Mouse (Mus musculus) forebrain, embryonic 13.5 days (tissue): ENCODE results near the gene Apc2. TPM values are rescaled to one million over a fixed set of nuclear protein-coding genes. Genes with fewer than 3 reads are reported as not detected.

Experiments
- ATAC-seq: fragments of 200-750 bp; cut with Nextera tagmentation; 2 replicates; pipeline ENCODE4 v1.8.0; 2017
- H3K27ac ChIP-seq: fragments of 300-500 bp; sonication (generic); 2 replicates; pipeline ENCODE4 v1.5.1; 2015; ENCODE audit warnings: inconsistent platforms, mild to moderate bottlenecking, moderate library complexity
- H3K27me3 ChIP-seq: fragments of 300-500 bp; sonication (generic); 2 replicates; pipeline ENCODE4 v1.6.1; 2015; ENCODE audit warnings: mild to moderate bottlenecking, inconsistent platforms
- H3K36me3 ChIP-seq: fragments of 300-500 bp; sonication (generic); 2 replicates; pipeline ENCODE4 v1.6.1; 2015; ENCODE audit warnings: mild to moderate bottlenecking, inconsistent platforms; ENCODE audit not compliant: poor library complexity, severe bottlenecking
- H3K4me1 ChIP-seq: fragments of 300-500 bp; sonication (generic); 2 replicates; pipeline ENCODE4 v1.6.1; 2015; ENCODE audit warnings: inconsistent platforms
- H3K4me2 ChIP-seq: fragments of 300-500 bp; sonication (generic); 2 replicates; pipeline ENCODE4 v1.6.1; 2015; ENCODE audit warnings: inconsistent platforms, mild to moderate bottlenecking, moderate library complexity
- H3K4me3 ChIP-seq: fragments of 300-500 bp; sonication (generic); 2 replicates; pipeline ENCODE4 v1.5.1; 2015; ENCODE audit warnings: mild to moderate bottlenecking, inconsistent platforms
- H3K9ac ChIP-seq: fragments of 300-500 bp; sonication (generic); 2 replicates; pipeline ENCODE4 v1.6.1; 2015; ENCODE audit warnings: mild to moderate bottlenecking, inconsistent platforms
- H3K9me3 ChIP-seq: fragments of 300-500 bp; sonication (generic); replicated peaks from 2 replicates; pipeline ENCODE4 v1.6.1; 2016; ENCODE audit warnings: inconsistent platforms
- WGBS: fragments of 180-500 bp; shearing (Covaris S2); methylation state at CpG from one replicate; pipeline ENCODE4 v1.1.7; 2015; 5-methylcytosine and 5-hydroxymethylcytosine counted together
- polyA plus RNA-seq: library from polyadenylated mRNA; unstranded; fragments of >200 nt; fragmentation: Nextera tagmentation; extraction: Ambion mirVana; gene quantifications from 2 replicates; pipeline ENCODE4 v1.2.1, GENCODE M21; 2015

Apc2 gene
- polyA plus RNA-seq, 1 experiment from 2014 or later = 129 TPM

DNA sequence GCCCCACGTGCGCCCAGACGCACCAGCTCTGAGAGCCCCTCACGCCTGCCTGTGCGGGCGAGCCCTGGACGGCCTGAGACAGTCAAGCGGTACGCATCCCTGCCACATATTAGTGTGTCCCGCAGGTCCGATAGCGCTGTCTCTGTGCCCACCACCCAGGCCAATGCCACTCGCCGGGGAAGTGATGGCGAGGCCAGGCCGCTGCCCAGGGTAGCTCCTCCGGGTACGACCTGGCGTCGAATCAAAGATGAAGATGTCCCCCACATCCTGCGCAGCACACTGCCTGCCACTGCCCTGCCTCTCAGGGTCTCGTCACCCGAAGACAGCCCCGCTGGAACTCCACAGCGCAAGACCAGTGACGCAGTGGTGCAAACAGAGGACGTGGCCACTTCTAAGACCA lies 19.5 kb downstream of the Apc2 start:
- Histone ChIP-seq H3K4me3 (no peak overlapping the region), H3K4me1 (peaks cover 68% of the 10 kb centered on the region), H3K36me3 (peaks cover 86% of the 10 kb centered on the region), H3K27ac (no peak overlapping the region), H3K4me2 (no peak overlapping the region), H3K27me3 (0 out of 2 replicates have a peak, but pooled peaks cover 3% of the 10 kb centered on the region), H3K9me3 (no peaks in the 10 kb centered on the region), H3K9ac (0 out of 2 replicates have a peak overlapping the region, but pooled peaks have one; percentile 46)
- ATAC-seq = no peak
- WGBS = 63% methylated on average over 27 of the region's 27 CpGs

DNA sequence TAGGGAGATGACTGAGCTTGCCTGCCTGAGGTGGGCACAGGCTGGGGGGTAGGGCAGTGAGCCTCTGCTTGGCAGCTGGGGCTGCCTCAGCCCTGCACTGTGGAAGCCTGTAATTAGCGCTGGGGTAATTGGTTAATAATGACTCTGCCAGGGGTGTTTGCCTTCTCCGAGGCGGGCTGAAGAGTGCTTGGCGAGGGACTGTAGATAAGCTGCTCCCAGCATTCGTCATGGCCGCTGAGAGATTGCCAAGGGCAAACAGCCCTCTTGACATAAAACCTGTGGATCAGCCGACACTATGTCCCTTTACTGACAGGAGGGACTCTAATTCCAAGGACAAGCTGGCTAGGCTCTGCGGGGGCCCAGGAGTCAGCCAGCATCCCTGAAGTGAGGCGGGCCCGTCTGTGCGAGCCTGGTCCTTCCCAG lies 20.6 kb downstream of the Apc2 start:
- H3K36me3 ChIP-seq = peaks cover 75% of the 10 kb centered on the region
- H3K9me3 ChIP-seq = no peaks in the 10 kb centered on the region
- H3K27me3 ChIP-seq = 0 out of 2 replicates have a peak, but pooled peaks cover 3% of the 10 kb centered on the region
- H3K9ac ChIP-seq = peak overlapping the region; percentile 46; the same call in 1 of the 2 replicates
- 28% methylated on average over 11 of the region's 11 CpGs for WGBS
- H3K27ac ChIP-seq = peak overlapping the region; percentile 52
- peak overlapping the region; percentile 22; the same call in 1 of the 2 replicates for H3K4me2 ChIP-seq
- peaks cover 71% of the 10 kb centered on the region for H3K4me1 ChIP-seq
- no peak overlapping the region for H3K4me3 ChIP-seq
- peak; percentile 48 for ATAC-seq

DNA sequence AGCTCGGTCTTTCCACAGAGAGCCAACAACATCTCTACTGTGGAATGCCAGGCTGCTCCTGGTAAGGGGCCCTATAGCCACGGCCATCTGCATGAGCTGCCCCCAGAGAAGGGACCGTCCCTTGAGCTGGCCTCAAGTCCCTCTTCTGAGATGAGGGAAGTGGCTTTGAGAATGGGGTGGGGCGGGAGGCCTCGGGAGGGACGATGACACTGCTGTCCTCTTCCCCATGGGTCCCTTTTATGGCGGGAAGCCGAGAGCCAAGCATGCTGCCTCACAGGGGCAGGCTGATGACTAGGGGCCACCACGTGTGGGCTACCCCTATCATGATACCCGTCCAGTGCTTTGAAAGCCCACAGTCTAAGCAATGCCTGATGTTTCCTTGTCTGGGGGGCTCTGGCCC lies 21.2 kb downstream of the Apc2 start:
- WGBS = 68% methylated on average over 9 of the region's 10 CpGs
- peaks cover 69% of the 10 kb centered on the region for H3K36me3 ChIP-seq

DNA sequence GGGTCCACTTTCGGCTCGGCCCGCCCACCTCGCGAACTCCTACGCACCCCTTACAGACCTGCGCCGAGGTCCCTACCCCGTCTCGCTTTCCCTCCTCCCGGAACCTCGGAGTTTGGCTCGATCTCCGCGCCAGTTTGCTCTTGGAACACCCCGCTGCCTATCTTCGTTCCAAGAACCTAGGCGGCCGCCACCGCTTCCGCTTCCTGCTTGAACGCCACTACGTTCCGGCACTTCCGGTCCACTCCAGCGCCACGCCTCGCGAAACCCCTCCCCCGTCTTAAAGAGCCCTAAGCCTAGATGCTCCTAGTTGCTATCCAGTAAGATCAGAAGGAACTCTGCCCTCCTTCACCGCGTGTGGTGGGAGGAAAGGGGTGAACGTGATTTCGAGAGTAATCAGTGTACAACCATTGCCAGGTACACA lies 24.6 kb downstream of the Apc2 start, which contains the start of gene 2310011J03Rik:
Gene 2310011J03Rik (minus strand): TSS at position 198 of the 421 bp plus-strand sequence.
- H3K4me3 ChIP-seq = peak within 1 kb of the TSS; percentile 79
- H3K4me1 ChIP-seq = peaks cover 59% of the 10 kb centered on the region
- H3K9ac ChIP-seq = peak within 1 kb of the TSS; percentile 82
- H3K36me3 ChIP-seq = peaks cover 36% of the 10 kb centered on the region
- 0 out of 2 replicates have a peak, but pooled peaks cover 3% of the 10 kb centered on the region for H3K27me3 ChIP-seq
- peak within 1 kb of the TSS; percentile 94 for H3K4me2 ChIP-seq
- H3K9me3 ChIP-seq = no peaks in the 10 kb centered on the region
- peak within 1 kb of the TSS; percentile 41; the same call in 1 of the 2 replicates for H3K27ac ChIP-seq
- peak; percentile 71 for ATAC-seq
- WGBS = under 1% methylated on average over 34 of the region's 34 CpGs

More for the DNA sequence above, 21.2 kb downstream of the Apc2 start:
- Histone ChIP-seq H3K4me2 (peak overlapping the region; percentile 22; the same call in 1 of the 2 replicates), H3K27me3 (0 out of 2 replicates have a peak, but pooled peaks cover 3% of the 10 kb centered on the region), H3K9ac (no peak overlapping the region), H3K4me3 (no peak overlapping the region), H3K9me3 (no peaks in the 10 kb centered on the region), H3K27ac (peak overlapping the region; percentile 52; the same call in 1 of the 2 replicates), H3K4me1 (peaks cover 71% of the 10 kb centered on the region)
- ATAC-seq = no peak

DNA sequence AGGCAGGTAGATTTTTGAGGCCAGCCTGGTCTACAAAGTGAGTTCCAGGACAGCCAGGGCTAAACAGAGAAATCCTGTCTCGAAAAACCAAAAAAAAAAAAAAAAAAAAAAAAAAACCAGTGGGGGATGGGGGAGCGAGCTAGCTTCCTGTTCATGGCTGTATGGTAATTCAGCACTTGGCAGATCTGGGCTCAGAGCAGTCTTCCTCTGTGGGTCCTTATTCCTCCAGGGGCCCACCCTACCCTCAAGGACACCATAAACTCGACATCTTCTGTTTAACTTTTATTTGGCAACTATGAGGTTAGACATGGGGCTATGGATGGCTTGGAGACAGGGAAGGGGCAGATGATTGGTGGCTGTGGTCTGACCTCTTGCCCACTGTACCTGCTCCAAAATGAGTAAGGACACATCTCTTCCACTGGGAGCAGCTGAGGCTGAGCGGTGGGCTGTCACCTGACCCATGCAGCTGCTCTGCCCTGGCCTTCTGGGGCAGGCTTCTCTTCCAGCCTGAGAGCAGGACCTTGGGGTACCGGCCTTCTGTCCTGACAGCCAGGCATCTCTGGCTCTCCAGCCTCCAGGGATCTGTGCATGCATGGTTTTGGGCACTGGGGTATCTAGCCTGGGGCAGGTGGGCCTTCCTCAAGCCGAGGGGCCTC lies 25.4 kb downstream of the Apc2 start:
- H3K4me1 ChIP-seq = peaks cover 51% of the 10 kb centered on the region
- H3K4me3 ChIP-seq = no peak overlapping the region
- no peak overlapping the region for H3K4me2 ChIP-seq
- H3K27me3 ChIP-seq = 0 out of 2 replicates have a peak, but pooled peaks cover 3% of the 10 kb centered on the region
- H3K9ac ChIP-seq = no peak overlapping the region
- H3K36me3 ChIP-seq = peaks cover 28% of the 10 kb centered on the region
- no peaks in the 10 kb centered on the region for H3K9me3 ChIP-seq
- ATAC-seq = no peak
- no peak overlapping the region; the same call in 1 of the 2 replicates for H3K27ac ChIP-seq
- WGBS = 81% methylated on average over 6 of the region's 6 CpGs

DNA sequence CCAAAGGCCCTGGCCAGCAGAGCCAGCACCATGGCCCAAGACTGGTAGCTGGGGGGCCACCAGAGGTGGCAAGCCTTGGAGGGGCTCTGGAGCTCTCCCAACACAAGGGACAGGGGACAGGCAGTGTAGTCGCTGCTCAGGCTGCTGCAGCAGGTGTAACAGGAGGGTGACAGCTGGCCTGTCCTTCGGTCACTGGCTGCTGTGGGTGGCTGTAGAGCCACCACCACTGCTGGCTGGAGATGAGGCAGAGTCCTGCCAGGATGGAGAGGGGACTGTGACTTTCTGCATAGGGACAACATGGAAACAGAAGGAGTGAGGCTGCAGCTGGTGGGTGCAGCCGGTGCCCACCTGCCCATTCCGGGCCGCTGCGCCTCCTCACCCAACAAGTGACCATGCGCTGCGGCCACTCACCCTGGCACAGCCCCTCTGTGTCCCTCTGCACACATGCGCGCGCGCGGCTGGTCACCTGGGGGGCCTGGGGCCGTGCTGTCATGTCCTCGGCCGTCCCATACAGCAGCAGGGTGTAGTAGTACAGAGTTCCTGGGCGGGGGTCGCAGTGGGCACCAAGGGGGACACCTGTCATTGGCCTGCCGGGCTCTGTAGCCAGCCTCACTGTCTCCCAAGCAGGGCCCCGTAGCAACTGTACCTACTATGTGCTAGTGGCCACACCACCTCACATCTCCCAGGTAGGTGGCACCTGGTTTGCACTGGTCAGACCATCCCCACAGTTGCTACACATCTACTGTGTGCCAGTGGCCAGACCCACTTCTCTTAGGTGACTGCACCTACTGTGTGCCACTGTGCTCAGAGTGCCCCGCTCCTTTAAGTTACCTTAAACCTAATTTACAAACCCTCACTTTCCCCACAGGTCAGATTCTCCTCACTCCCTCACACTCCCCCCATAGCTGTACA lies 26.1 kb downstream of the Apc2 start:
- Histone ChIP-seq H3K27me3 (0 out of 2 replicates have a peak, but pooled peaks cover 3% of the 10 kb centered on the region), H3K27ac (no peak overlapping the region; the same call in 1 of the 2 replicates), H3K4me3 (no peak overlapping the region), H3K9ac (no peak overlapping the region), H3K4me1 (peaks cover 43% of the 10 kb centered on the region), H3K4me2 (peak overlapping the region; percentile 88), H3K9me3 (no peaks in the 10 kb centered on the region), H3K36me3 (peaks cover 20% of the 10 kb centered on the region)
- no peak for ATAC-seq
- WGBS = 93% methylated on average over 20 of the region's 21 CpGs

DNA sequence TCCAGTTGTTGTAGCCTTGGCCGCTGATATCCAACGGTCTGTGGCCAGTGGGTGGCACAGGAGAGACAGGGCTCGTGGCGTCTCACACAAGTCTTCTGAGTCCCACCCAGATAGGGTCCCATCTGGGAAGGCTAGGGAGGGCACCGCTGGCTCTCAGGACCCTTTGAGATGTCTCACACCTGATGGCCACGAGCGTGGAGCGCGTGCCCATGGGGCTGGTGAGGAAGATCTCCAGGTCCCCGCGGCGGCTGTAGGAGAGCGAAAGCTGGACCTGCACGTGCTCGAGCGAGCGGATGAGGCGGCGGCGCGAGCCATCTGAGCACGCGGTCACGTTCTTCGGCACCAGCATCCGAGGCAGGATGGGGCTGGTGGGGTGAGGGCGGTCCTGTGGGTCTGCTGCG lies 27.0 kb downstream of the Apc2 start:
- Histone ChIP-seq H3K27ac (no peak overlapping the region), H3K4me2 (peak overlapping the region; percentile 88), H3K4me3 (peak overlapping the region; percentile 45), H3K4me1 (peaks cover 36% of the 10 kb centered on the region), H3K9me3 (no peaks in the 10 kb centered on the region), H3K9ac (peak overlapping the region; percentile 60), H3K27me3 (0 out of 2 replicates have a peak, but pooled peaks cover 3% of the 10 kb centered on the region), H3K36me3 (peaks cover 11% of the 10 kb centered on the region)
- WGBS = 5% methylated on average over 28 of the region's 28 CpGs
- no peak for ATAC-seq

DNA sequence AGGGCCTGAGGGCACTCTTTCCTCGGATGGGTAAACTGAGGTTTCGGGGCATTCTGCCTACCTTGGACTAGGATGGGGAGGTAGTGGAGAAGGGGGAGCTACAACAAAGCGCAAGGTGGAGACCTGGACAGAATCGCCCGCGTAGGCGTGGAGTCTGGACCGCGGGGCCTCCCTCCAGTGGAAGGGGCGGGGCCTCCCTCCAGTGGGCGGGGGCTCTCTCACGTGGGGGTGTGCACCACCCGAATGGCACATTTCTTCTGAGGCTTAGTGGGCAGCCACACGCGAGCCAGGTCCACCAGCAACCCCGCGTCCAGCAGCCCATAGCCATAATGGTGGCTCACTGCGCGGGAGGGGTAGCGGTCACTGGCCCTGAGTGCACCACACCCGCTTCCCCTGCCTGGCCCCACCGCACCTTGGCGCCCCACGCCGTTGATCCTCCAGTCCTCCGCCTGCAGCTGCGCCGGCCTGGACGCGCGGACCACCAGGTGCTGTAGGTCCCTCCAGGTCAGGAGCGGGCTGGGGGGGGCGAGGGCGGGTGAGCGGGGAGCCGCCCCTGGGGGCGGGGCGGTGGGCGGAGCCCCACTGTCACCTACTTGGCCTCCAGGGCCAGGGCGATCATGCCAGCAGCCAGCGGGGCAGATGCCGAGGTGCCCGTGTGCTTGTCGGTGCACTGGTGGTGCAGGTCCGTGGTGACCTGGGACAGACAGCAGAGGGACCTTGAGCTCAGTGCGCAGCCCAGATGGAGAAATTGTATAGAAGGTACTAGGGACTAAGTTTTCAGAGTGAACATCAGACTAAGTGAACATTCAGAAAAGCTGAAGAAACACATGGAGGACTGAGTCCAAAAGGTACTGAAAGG lies 27.7 kb downstream of the Apc2 start:
- Histone ChIP-seq H3K27ac (no peak overlapping the region), H3K4me1 (peaks cover 34% of the 10 kb centered on the region), H3K4me3 (peak overlapping the region; percentile 45), H3K27me3 (0 out of 2 replicates have a peak, but pooled peaks cover 3% of the 10 kb centered on the region), H3K9me3 (no peaks in the 10 kb centered on the region), H3K36me3 (peaks cover 4% of the 10 kb centered on the region), H3K4me2 (peak overlapping the region; percentile 88), H3K9ac (peak overlapping the region; percentile 60)
- ATAC-seq = no peak
- under 1% methylated on average over 34 of the region's 46 CpGs for WGBS

DNA sequence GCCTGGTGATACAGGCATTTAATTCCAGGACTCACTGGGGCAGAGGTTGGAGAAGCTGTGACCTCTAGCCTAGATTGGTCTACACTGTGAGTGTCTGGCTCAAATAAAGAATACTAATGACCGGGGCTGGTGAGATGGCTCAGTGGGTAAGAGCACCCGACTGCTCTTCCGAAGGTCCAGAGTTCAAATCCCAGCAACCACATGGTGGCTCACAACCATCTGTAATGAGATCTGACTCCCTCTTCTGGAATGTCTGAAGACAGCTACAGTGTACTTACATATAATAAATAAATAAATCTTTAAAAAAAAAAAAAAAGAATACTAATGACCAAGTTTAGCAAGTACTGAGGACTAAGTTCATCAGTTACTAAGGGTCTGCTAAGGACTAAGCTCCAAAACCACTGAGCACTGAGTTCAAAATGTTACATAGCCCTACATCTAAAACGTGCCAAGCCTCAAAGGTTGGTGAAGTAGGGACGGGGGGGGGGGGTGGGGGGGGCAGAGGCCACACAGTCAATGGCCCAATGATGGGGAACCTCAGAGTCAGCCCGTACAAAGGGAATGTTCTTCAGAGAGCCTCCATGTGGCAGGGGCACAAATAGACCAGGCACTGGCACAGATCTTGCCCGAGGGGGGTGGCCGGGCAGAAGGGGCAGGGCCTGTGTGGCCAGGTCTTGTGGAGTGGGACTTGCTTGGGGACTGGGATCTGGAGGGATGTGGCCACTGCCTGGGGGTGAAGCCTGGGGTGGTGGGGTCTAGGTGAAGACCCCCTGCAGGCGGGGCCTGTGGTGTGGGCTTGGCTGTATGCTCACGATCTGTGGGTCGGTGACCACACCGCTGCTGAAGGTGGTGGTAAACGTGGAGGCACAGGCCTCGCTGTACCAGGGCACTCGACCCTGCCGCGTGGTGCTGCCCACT lies 28.6 kb downstream of the Apc2 start:
- H3K9me3 ChIP-seq = no peaks in the 10 kb centered on the region
- no peak overlapping the region for H3K27ac ChIP-seq
- H3K9ac ChIP-seq = no peak overlapping the region
- peak overlapping the region; percentile 88 for H3K4me2 ChIP-seq
- no peak for ATAC-seq
- H3K27me3 ChIP-seq = 0 out of 2 replicates have a peak, but pooled peaks cover 3% of the 10 kb centered on the region
- peak overlapping the region; percentile 45; the same call in 1 of the 2 replicates for H3K4me3 ChIP-seq
- H3K36me3 ChIP-seq = no peaks in the 10 kb centered on the region
- WGBS = 76% methylated on average over 17 of the region's 17 CpGs
- peaks cover 29% of the 10 kb centered on the region for H3K4me1 ChIP-seq

DNA sequence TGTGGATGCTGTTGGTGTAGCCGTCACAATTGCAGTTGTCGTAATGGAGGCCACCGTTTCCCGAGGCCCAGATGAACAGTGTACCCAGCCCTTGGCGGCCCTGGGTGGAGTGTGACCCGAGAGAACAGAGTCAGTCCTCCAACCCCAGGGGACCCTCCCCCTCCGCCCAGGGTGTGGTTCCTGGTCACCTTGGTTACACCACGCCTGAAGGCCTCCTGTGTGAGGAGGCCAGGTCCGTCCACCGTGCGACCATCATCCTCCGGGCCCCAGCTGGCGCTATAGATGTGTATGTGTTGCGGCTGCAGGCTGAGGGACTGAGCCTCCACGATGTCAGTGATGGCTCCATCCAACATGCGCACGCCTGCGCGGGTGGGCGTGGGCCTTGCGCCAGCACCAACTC lies 29.3 kb downstream of the Apc2 start:
- ATAC-seq = no peak
- 87% methylated on average over 21 of the region's 21 CpGs for WGBS
- no peaks in the 10 kb centered on the region for H3K9me3 ChIP-seq
- H3K27me3 ChIP-seq = 0 out of 2 replicates have a peak, but pooled peaks cover 3% of the 10 kb centered on the region
- no peak overlapping the region for H3K9ac ChIP-seq
- no peak overlapping the region for H3K4me2 ChIP-seq
- H3K4me3 ChIP-seq = no peak overlapping the region
- no peaks in the 10 kb centered on the region for H3K36me3 ChIP-seq
- H3K27ac ChIP-seq = no peak overlapping the region
- peaks cover 24% of the 10 kb centered on the region for H3K4me1 ChIP-seq
